Mouse (Mus musculus) lung, postnatal 0 days (tissue): ENCODE measurements around the gene Znrf2. TPM values are rescaled to one million over a fixed set of nuclear protein-coding genes. Genes with fewer than 3 reads are reported as not detected.

ENCODE experiments used
- ATAC-seq: fragments of 200-750 bp; cut with Nextera tagmentation; 2 replicates; pipeline ENCODE4 v1.8.0; 2017; ENCODE audit warnings: moderate library complexity
- DNase-seq: peaks from one replicate; pipeline ENCODE4 v3.0.0-alpha.2; 2016; ENCODE audit warnings: low spot score
- H3K27ac ChIP-seq: fragments of 300-500 bp; sonication (generic); 2 replicates; pipeline ENCODE4 v1.5.1; 2014; ENCODE audit warnings: antibody characterized with exemption, mild to moderate bottlenecking, low read length, mixed read lengths
- H3K27me3 ChIP-seq: fragments of 300-500 bp; sonication (generic); replicated peaks from 2 replicates; pipeline ENCODE4 v1.6.1; 2014; ENCODE audit warnings: low read length, mixed read lengths; ENCODE audit not compliant: insufficient read depth
- H3K36me3 ChIP-seq: fragments of 300-500 bp; sonication (generic); 2 replicates; pipeline ENCODE4 v1.6.1; 2014; ENCODE audit warnings: low read length, mixed read lengths; ENCODE audit not compliant: insufficient read depth
- H3K4me1 ChIP-seq: fragments of 300-500 bp; sonication (generic); 2 replicates; pipeline ENCODE4 v1.6.1; 2014; ENCODE audit warnings: antibody characterized with exemption, low read depth, low read length, mixed read lengths; ENCODE audit not compliant: insufficient read depth
- H3K4me2 ChIP-seq: fragments of 300-500 bp; sonication (generic); replicated peaks from 2 replicates; pipeline ENCODE4 v1.6.1; 2014; ENCODE audit warnings: low read depth, mild to moderate bottlenecking, low read length, moderate library complexity, mixed read lengths
- H3K4me3 ChIP-seq: fragments of 300-500 bp; sonication (generic); 2 replicates; pipeline ENCODE4 v1.5.1; 2014; ENCODE audit warnings: low read depth, low read length
- H3K9ac ChIP-seq: fragments of 300-500 bp; sonication (generic); replicated peaks from 2 replicates; pipeline ENCODE4 v1.6.1; 2014; ENCODE audit warnings: low read depth, mild to moderate bottlenecking
- H3K9me3 ChIP-seq: fragments of 300-500 bp; sonication (generic); 2 replicates; pipeline ENCODE4 v1.6.1; 2016; ENCODE audit warnings: low read length, mixed read lengths
- CTCF ChIP-seq: IDR thresholded peaks from 2 replicates; pipeline ENCODE4 v1.5.1; 2016; ENCODE audit warnings: antibody characterized with exemption, mild to moderate bottlenecking
- EP300 ChIP-seq: IDR thresholded peaks from 2 replicates; pipeline ENCODE4 v1.6.1; 2016; ENCODE audit warnings: antibody characterized with exemption, mild to moderate bottlenecking, control low read depth
- WGBS: fragments of 180-500 bp; shearing (Covaris S2); extraction: QIAGEN DNeasy Blood & Tissue Kit; methylation state at CpG from one replicate; pipeline ENCODE4 v1.1.7; 2014; 5-methylcytosine and 5-hydroxymethylcytosine counted together
- polyA plus RNA-seq: library from polyadenylated mRNA; unstranded; fragments of >200 nt; fragmentation: Nextera tagmentation; extraction: Ambion mirVana; gene quantifications from 2 replicates; pipeline ENCODE4 v1.2.1, GENCODE M21; 2015

The Znrf2 gene
- polyA plus RNA-seq, 1 experiment from 2014 or later: 4.6 TPM

- H3K27ac ChIP-seq: no peak overlapping the region
- H3K27me3 ChIP-seq: no peaks in the 10 kb centered on the region
- no peak for ATAC-seq
- no peaks in the 10 kb centered on the region for H3K9me3 ChIP-seq
- TF ChIP-seq CTCF: no peak
- no peak for TF ChIP-seq EP300
- no peak overlapping the region for H3K4me3 ChIP-seq
- H3K9ac ChIP-seq: no peak overlapping the region
- DNase-seq: no peak
- H3K4me1 ChIP-seq: no peaks in the 10 kb centered on the region
- WGBS: 37% methylated on average over 4 of the region's 4 CpGs
- H3K36me3 ChIP-seq: no peaks in the 10 kb centered on the region
- H3K4me2 ChIP-seq: no peak overlapping the region
Observed at GRCm38 (mm10) chr6:54916163-54916562, 99.4 kb downstream of the Znrf2 start.

DNA sequence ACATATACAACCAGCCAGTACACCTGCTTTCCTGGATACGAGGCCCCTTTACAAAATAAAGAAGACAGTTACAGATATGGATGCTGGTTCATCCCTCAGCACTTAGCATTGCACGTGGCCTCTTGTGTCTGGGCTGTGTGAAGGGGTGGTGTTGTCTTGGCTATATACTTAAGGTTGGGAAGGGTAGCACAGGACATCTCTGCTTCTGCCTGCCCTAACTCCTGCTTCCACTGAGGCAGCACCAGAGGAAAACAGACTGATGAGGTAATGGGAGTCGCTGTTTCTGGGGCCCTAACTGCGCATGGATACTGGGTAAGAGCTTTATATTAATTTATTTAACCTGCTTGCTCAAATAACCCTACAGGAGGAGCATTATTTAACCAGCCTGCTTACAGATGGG lies 100.2 kb downstream of the Znrf2 start:
- H3K4me1 ChIP-seq: no peaks in the 10 kb centered on the region
- TF ChIP-seq EP300: no peak
- no peak for TF ChIP-seq CTCF

GRCm38 (mm10) chr6:54917523-54917922 lies 100.8 kb downstream of the Znrf2 start:
- DNase-seq (peak; percentile 83), ATAC-seq (peak; percentile 65)
- Histone ChIP-seq H3K9ac (no peak overlapping the region), H3K27ac (no peak overlapping the region), H3K4me2 (no peak overlapping the region), H3K27me3 (no peaks in the 10 kb centered on the region), H3K9me3 (no peaks in the 10 kb centered on the region), H3K4me1 (no peaks in the 10 kb centered on the region), H3K36me3 (no peaks in the 10 kb centered on the region), H3K4me3 (no peak overlapping the region)
- WGBS: 25% methylated on average over 4 of the region's 4 CpGs
- TF ChIP-seq CTCF (peak; percentile 92), EP300 (no peak)

More for the DNA sequence above, 100.2 kb downstream of the Znrf2 start:
- DNase-seq (no peak), ATAC-seq (no peak)
- Histone ChIP-seq H3K27ac (no peak overlapping the region), H3K9ac (no peak overlapping the region), H3K4me2 (no peak overlapping the region), H3K4me3 (no peak overlapping the region), H3K27me3 (no peaks in the 10 kb centered on the region), H3K9me3 (no peaks in the 10 kb centered on the region), H3K36me3 (no peaks in the 10 kb centered on the region)
- 64% methylated on average over 4 of the region's 4 CpGs for WGBS

GRCm38 (mm10) chr6:54918521-54918920 lies 101.8 kb downstream of the Znrf2 start:
- Histone ChIP-seq H3K4me2 (no peak overlapping the region), H3K36me3 (0 out of 2 replicates have a peak, but pooled peaks cover 6% of the 10 kb centered on the region), H3K4me3 (no peak overlapping the region), H3K9me3 (no peaks in the 10 kb centered on the region), H3K27ac (no peak overlapping the region), H3K9ac (no peak overlapping the region), H3K4me1 (no peaks in the 10 kb centered on the region), H3K27me3 (no peaks in the 10 kb centered on the region)
- DNase-seq (no peak), ATAC-seq (no peak)
- TF ChIP-seq CTCF (no peak), EP300 (no peak)
- WGBS: 85% methylated on average over 5 of the region's 5 CpGs

GRCm38 (mm10) chr6:54924538-54924937 lies 107.8 kb downstream of the Znrf2 start:
- no peak for DNase-seq
- Histone ChIP-seq H3K27me3 (no peaks in the 10 kb centered on the region), H3K9me3 (no peaks in the 10 kb centered on the region), H3K4me3 (no peak overlapping the region), H3K27ac (no peak overlapping the region), H3K36me3 (peaks cover 20% of the 10 kb centered on the region; the same call in 1 of the 2 replicates), H3K9ac (no peak overlapping the region), H3K4me1 (no peaks in the 10 kb centered on the region), H3K4me2 (no peak overlapping the region)
- no peak for ATAC-seq
- 92% methylated on average over 16 of the region's 16 CpGs for WGBS
- no peak for TF ChIP-seq EP300
- TF ChIP-seq CTCF: no peak

DNA sequence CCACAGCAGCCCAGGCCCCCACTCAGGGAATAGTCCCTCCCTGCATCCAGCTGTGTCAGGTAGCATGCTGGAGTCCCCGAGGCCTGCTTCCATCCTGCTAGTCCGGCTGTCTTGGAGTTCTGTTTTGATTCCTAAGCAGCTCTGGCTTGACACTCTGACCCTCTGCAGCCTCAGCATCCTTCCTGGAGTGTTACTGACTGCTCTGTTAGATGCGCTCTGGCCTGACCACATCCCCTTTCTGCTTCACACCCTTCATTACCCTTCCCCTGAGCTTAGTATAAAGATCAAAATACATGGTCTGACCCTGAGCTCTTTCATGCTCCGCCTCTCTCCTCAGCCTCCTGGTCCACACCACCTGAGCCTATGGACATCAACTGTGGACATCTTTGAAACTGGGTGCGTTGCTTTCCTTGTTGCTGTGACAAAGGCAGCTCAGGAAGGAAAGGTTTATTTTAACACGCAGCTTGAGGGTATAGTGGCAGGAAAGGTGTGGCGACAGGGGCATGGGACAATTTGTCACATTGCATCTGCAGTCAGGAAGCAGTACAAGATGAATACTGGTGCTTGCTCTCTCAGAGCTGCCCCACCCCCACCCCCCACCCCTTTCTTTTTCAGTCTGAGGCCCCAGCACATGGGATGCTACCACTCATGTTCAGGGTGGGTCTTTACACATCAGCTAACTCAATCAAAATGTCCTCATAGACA lies 109.2 kb downstream of the Znrf2 start:
- Histone ChIP-seq H3K27me3 (no peaks in the 10 kb centered on the region), H3K4me2 (no peak overlapping the region), H3K9ac (no peak overlapping the region), H3K36me3 (peaks cover 20% of the 10 kb centered on the region), H3K27ac (no peak overlapping the region), H3K9me3 (no peaks in the 10 kb centered on the region), H3K4me1 (no peaks in the 10 kb centered on the region), H3K4me3 (no peak overlapping the region)
- peak; percentile 30; the same call in 1 of the 2 replicates for ATAC-seq
- TF ChIP-seq CTCF (no peak), EP300 (0 out of 2 replicates have a peak, but pooled peaks have one; percentile 19)
- 52% methylated on average over 7 of the region's 7 CpGs for WGBS
- no peak for DNase-seq
